Mouse (Mus musculus) E14TG2a.4 (cell line): ENCODE data around the gene Chaf1a.

Experiments
- H3K27me3 ChIP-seq: 2 replicates; pipeline ENCODE4 v1.6.1; 2014; ENCODE audit warnings: low read length, control low read depth; ENCODE audit not compliant: insufficient read depth
- H3K36me3 ChIP-seq: 2 replicates; pipeline ENCODE4 v1.6.1; 2014; ENCODE audit warnings: low read length, control low read depth; ENCODE audit not compliant: insufficient read depth
- H3K4me1 ChIP-seq: replicated peaks from 2 replicates; pipeline ENCODE4 v1.6.1; 2014; ENCODE audit warnings: low read depth, low read length, control low read depth
- H3K4me3 ChIP-seq: replicated peaks from 2 replicates; pipeline ENCODE4 v1.5.1; 2014; ENCODE audit warnings: mild to moderate bottlenecking, low read length
- H3K9me3 ChIP-seq: 2 replicates; pipeline ENCODE4 v1.6.1; 2014; ENCODE audit warnings: low read length, control low read depth
- CTCF ChIP-seq: conservative IDR thresholded peaks from 2 replicates; pipeline ENCODE4 v1.5.1; 2014; ENCODE audit warnings: low read length
- NANOG ChIP-seq: IDR thresholded peaks from 2 replicates; pipeline ENCODE4 v1.6.1; 2014; ENCODE audit warnings: borderline replicate concordance, low read length, mixed read lengths
- POU5F1 ChIP-seq: IDR thresholded peaks from 2 replicates; pipeline ENCODE4 v1.6.1; 2014; ENCODE audit warnings: low read length, borderline replicate concordance

Chaf1a gene

GRCm38 (mm10) chr17:56119981-56120880 is 80.0 kb downstream of the Chaf1a start:
- no peak for TF ChIP-seq CTCF
- TF ChIP-seq NANOG, result no peak
- no peak for TF ChIP-seq POU5F1
- peaks cover 49% of the 10 kb centered on the region for H3K4me1 ChIP-seq
- peak overlapping the region; percentile 78 for H3K4me3 ChIP-seq
- H3K9me3 ChIP-seq, result peaks cover 10% of the 10 kb centered on the region
- no peaks in the 10 kb centered on the region for H3K36me3 ChIP-seq
- H3K27me3 ChIP-seq, result peaks cover 80% of the 10 kb centered on the region

DNA sequence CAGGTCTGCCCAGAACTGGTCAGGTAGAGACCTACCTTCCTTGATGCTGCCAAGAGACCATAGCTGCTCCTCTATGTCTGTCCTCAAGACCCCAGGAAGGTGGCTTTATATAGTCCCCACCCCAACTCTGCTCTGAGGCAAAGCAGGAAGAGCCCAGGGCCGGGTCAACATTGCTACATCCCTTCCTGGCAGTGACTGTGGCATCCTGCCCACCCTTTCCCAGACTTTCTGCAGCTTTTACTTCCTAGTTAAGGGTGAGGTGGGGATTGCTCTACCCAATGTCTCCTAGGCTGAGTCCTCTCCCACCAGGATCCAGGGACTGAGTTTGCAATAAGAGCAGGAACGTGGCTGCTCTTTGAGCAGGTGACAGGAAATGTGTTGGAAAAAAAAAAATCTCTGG is 81.6 kb downstream of the Chaf1a start, which contains the start of gene Lrg1:
Gene Lrg1, minus strand, starts transcription at position 176 of the 400 bp plus-strand sequence.
- Histone ChIP-seq H3K4me3 (peak within 1 kb of the TSS; percentile 78), H3K36me3 (no peaks in the 10 kb centered on the region), H3K9me3 (peaks cover 10% of the 10 kb centered on the region), H3K4me1 (peaks cover 47% of the 10 kb centered on the region), H3K27me3 (peaks cover 77% of the 10 kb centered on the region)
- TF ChIP-seq CTCF (no peak), NANOG (no peak), POU5F1 (no peak)
